Mouse (Mus musculus): ENCODE measurements around the gene Fkbp1a. TPM values are rescaled to one million over a fixed set of nuclear protein-coding genes. Genes with fewer than 3 reads are reported as not detected.

Gene Fkbp1a
- polyA plus RNA-seq, 1 experiment from 2014 or later, result 587 TPM

DNA sequence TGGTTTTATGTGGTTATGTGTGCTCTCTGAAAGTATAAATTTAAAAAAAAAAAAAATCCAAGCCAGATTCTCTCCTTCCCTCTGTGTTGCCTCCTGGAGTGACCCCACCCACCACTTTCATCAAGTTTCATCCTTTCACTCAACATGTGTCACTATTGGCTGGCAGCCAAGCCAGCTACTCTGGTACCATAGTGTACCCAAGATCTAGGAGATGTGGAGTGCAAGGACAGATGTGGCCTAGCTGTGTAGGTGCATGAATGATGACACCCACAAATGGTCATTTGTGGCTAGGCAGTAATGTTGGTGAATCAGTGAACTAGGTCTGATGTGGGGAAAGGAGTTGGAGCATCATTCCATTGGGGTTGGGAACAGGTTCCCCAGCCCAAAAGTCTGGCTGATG, 13.1 kb upstream of the Fkbp1a start:
- ATAC-seq (ENCODE audit: low FRiP score), result no peak
- H3K9ac ChIP-seq, result no peak overlapping the region
- H3K36me3 ChIP-seq, result peaks cover 12% of the 10 kb centered on the region
- no peaks in the 10 kb centered on the region for H3K9me3 ChIP-seq
- H3K4me2 ChIP-seq, result no peak overlapping the region
- H3K27me3 ChIP-seq, result no peaks in the 10 kb centered on the region
- H3K4me1 ChIP-seq (replicated peaks), result no peaks in the 10 kb centered on the region
- no peak overlapping the region for H3K27ac ChIP-seq
- H3K4me3 ChIP-seq, result no peak overlapping the region

DNA sequence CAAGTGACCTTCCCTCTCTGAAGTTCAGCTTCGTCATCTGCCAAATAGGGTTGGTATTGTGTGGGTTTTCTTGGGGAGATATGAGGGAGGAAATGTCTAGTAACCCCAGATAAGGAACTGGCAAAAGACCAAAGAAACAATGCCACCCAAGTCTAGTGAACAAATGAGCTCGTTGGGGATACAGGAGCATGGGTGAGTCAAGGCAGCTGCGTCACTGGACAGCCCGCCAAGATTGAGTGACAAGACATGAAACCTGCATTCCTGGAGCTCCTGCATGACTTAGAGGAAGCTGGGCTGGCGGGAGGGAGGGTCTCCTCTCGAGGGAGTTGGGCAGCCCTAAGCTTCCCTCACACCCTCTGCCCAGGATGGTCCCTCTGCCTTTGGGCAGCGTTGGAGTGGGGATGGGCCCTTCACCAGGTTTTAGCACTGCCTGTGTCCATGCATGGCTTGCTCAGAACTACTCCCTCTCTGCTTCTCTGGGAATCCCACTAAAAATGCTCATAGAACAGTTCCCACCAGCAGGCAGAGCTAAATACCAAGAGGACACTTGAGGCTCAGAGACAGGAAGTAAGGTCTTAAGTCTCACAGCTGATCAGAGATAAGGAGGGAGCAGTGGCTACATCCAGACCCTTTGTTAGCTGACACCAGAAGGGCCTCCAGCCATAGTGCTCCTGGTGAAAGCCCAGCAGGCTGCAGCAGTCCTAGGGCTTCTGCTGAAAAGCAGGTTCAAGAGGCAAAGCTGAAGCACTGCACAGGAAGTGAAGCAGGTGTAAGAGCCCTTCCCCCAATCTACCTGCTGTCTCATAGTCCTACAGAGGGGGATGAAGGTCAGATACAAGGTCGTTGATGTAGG, 11.7 kb upstream of the Fkbp1a start:
- H3K4me2 ChIP-seq, result no peak overlapping the region
- ATAC-seq (ENCODE audit: low FRiP score), result 0 out of 2 replicates have a peak, but pooled peaks have one; percentile 29
- no peaks in the 10 kb centered on the region for H3K27me3 ChIP-seq
- no peak overlapping the region for H3K4me3 ChIP-seq
- H3K9ac ChIP-seq, result no peak overlapping the region
- H3K27ac ChIP-seq, result no peak overlapping the region
- H3K9me3 ChIP-seq, result no peaks in the 10 kb centered on the region
- whole genome bisulfite sequencing, result 65% methylated on average over 8 of the region's 8 CpGs
- H3K4me1 ChIP-seq (replicated peaks), result no peaks in the 10 kb centered on the region
- H3K36me3 ChIP-seq, result peaks cover 12% of the 10 kb centered on the region

DNA sequence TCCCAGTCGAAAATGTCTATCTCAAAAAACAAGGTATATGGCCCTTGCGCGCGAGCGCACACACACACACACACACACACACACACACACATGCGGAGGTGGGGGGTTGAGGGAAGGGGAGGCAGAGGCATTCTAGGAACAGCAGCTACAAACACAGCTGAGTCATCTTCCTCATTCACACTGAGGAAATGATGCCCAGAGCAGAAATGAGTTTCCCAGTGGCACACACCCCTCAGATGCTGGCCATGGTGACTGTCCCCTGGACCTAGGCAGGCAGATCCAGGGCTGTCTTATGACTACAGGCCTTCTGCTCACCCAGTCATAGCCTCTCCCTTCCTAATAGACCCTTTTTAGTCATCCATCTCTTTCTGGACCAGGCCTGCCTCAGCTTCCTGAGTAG, 8.7 kb upstream of the Fkbp1a start:
- no peak overlapping the region for H3K4me2 ChIP-seq
- no peak overlapping the region for H3K9ac ChIP-seq
- no peak overlapping the region for H3K27ac ChIP-seq
- 89% methylated on average over 6 of the region's 6 CpGs for WGBS
- ATAC-seq (ENCODE audit: low FRiP score), result no peak
- no peaks in the 10 kb centered on the region for H3K9me3 ChIP-seq
- H3K4me1 ChIP-seq (replicated peaks), result 0 out of 2 replicates have a peak, but pooled peaks cover 5% of the 10 kb centered on the region
- H3K36me3 ChIP-seq, result no peaks in the 10 kb centered on the region
- no peaks in the 10 kb centered on the region for H3K27me3 ChIP-seq
- no peak overlapping the region for H3K4me3 ChIP-seq

DNA sequence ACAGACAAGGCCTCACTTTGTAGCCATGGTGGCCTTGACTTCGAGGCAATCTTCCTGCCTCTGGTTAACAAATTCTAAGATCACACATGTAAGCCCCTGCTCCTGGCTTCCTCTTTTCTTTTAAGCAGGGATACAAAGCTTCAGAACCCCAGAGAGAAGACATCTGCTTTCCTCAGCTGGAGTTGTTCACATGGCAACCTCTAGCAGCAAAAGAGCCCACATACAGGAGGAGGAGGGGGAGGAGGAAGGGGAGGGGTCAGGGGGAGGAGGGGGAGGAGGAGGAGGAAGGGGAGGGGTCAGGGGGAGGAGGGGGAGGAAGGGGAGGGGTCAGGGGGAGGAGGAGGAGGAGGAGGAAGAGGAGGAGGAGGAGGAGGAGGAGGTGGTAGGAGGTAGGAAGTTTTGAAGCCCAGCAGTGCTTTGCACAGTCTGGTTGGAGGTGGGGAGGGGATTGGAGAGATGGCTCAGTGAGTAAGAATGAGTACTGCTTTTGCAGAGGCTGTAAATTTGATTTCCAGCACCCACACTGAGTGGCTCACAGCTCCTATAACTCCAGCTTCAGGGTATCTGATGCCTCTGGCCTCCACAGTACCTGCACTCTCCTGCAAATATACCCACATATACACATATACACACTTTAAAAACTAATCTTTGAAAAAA, 6.2 kb upstream of the Fkbp1a start:
- no peaks in the 10 kb centered on the region for H3K36me3 ChIP-seq
- H3K27ac ChIP-seq, result peak overlapping the region; percentile 30; the same call in 1 of the 2 replicates
- no peak overlapping the region for H3K4me3 ChIP-seq
- 0 out of 2 replicates have a peak, but pooled peaks have one; percentile 14 for ATAC-seq (ENCODE audit: low FRiP score)
- H3K9me3 ChIP-seq, result no peaks in the 10 kb centered on the region
- H3K4me2 ChIP-seq, result no peak overlapping the region
- H3K9ac ChIP-seq, result no peak overlapping the region
- H3K4me1 ChIP-seq (replicated peaks), result 0 out of 2 replicates have a peak, but pooled peaks cover 5% of the 10 kb centered on the region
- WGBS, result 59% methylated on average over 1 of the region's 1 CpGs
- H3K27me3 ChIP-seq, result no peaks in the 10 kb centered on the region

DNA sequence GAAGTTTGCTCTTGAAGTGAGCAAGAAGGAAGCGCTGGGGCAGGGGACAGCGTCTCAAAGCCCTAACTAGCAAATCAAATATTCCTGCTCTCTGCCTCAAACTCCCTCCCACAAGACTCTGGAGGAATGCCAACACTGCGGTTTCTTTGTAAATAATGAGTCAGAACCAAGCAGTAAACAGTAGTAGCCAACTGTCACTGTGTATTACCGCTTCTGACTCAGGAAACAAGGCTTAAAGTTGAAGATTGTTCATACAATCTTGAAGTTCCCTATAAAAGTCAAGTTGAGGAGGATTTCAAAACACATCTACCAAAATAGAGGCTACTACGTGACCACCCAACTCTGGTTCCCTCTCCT, 5.7 kb upstream of the Fkbp1a start:
- ATAC-seq (ENCODE audit: low FRiP score), result no peak
- Histone ChIP-seq H3K4me1 (replicated peaks) (peaks cover 9% of the 10 kb centered on the region), H3K9ac (no peak overlapping the region), H3K4me3 (no peak overlapping the region), H3K27me3 (no peaks in the 10 kb centered on the region), H3K27ac (no peak overlapping the region), H3K36me3 (no peaks in the 10 kb centered on the region), H3K9me3 (no peaks in the 10 kb centered on the region), H3K4me2 (no peak overlapping the region)
- 78% methylated on average over 5 of the region's 5 CpGs for WGBS

DNA sequence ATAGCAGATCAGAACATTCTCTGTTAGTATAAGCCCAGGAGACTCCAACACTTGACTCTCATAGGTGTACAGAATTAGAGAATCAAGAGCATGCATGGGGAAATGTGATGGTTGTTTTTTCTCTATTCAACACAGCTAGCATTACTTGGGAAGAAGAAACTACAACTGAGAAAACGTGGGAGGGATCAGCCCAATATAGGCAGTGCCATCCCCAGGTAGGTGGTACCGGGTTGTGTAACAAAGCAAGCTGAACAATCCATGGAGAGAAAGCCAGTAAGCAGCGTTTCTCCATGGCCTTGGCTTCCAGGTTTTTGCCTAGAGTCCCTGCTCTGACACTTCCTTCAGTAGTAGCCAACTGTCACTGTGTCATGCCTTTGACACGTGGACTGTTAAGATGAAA, 3.6 kb upstream of the Fkbp1a start:
- no peak overlapping the region for H3K4me2 ChIP-seq
- 62% methylated on average over 4 of the region's 4 CpGs for WGBS
- no peak overlapping the region for H3K4me3 ChIP-seq
- no peaks in the 10 kb centered on the region for H3K36me3 ChIP-seq
- no peak overlapping the region for H3K9ac ChIP-seq
- H3K9me3 ChIP-seq, result no peaks in the 10 kb centered on the region
- H3K4me1 ChIP-seq (replicated peaks), result peaks cover 17% of the 10 kb centered on the region
- ATAC-seq (ENCODE audit: low FRiP score), result no peak
- H3K27ac ChIP-seq, result no peak overlapping the region
- no peaks in the 10 kb centered on the region for H3K27me3 ChIP-seq

DNA sequence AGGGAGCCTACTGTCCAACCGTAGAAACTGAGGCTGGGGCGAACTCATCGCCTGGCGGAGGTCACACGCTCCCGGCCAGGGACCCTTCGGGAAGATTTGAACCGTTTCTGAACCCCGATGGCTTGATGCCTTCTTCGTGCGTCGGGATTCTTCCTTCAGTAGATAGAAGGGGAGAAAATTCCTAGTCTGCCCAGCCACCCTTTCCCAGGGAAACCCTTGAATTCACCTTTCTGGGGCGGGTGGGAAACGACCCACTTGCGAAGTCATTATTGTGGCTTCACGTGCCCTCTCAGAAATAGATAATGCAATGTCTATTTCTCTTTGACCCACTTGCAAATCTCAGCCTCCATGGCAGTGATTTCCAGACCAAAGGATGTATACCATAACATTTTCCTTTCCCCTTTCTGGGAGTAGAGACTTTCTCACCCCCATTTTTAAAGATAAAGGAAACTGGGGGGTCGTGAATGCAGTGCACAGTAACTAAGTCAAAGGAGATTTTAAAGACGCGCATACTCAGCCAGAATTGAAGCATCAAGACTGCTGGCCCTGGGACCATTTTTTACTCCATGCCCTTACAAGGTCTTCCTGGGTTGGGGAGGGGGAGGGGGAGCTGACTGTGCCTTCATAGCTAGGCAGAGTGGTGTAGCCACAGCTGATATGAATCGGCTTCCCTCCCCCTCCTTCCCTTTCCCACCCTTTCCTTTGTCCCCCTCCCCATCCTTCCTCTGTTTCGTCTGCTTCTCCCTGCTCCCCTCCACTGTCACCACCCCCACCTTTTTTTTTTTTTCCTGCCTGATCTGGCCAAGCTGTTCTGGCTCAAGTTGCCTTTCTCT, 996 bp downstream of the Fkbp1a start:
- 0 out of 2 replicates have a peak, but pooled peaks have one; percentile 19 for ATAC-seq (ENCODE audit: low FRiP score)
- peak overlapping the region; percentile 97 for H3K4me3 ChIP-seq
- H3K9me3 ChIP-seq, result no peaks in the 10 kb centered on the region
- peak overlapping the region; percentile 98 for H3K9ac ChIP-seq
- 1% methylated on average over 21 of the region's 21 CpGs for WGBS
- peaks cover 38% of the 10 kb centered on the region for H3K36me3 ChIP-seq
- no peaks in the 10 kb centered on the region for H3K27me3 ChIP-seq
- peak overlapping the region; percentile 82 for H3K4me2 ChIP-seq
- H3K27ac ChIP-seq, result peak overlapping the region; percentile 93
- peaks cover 47% of the 10 kb centered on the region for H3K4me1 ChIP-seq (replicated peaks)

DNA sequence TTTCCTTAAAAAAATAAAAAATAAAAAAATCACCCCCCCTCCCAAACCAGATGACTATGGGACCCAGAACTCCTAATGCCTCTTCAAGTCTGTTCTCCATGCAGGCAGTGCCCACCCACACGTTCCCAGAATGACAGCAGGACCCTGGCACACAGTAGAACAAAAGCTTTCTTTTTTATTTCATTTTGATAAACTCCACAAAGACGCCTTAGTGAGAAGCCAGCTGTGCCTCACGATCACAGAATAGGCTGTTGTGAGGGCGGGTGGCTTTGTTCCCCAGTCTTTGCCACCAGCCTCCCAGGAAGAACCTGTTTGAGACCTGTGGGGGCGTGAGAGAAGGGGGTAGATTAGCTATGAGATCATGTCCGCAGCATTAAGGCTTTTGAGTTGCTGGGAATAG, 2.4 kb downstream of the Fkbp1a start:
- no peak overlapping the region for H3K27ac ChIP-seq
- ATAC-seq (ENCODE audit: low FRiP score), result no peak
- peak overlapping the region; percentile 98 for H3K9ac ChIP-seq
- peak overlapping the region; percentile 97; the same call in 1 of the 2 replicates for H3K4me3 ChIP-seq
- peak overlapping the region; percentile 82 for H3K4me2 ChIP-seq
- no peaks in the 10 kb centered on the region for H3K9me3 ChIP-seq
- no peaks in the 10 kb centered on the region for H3K27me3 ChIP-seq
- H3K36me3 ChIP-seq, result peaks cover 48% of the 10 kb centered on the region
- 50% methylated on average over 6 of the region's 6 CpGs for WGBS
- peaks cover 51% of the 10 kb centered on the region for H3K4me1 ChIP-seq (replicated peaks)

DNA sequence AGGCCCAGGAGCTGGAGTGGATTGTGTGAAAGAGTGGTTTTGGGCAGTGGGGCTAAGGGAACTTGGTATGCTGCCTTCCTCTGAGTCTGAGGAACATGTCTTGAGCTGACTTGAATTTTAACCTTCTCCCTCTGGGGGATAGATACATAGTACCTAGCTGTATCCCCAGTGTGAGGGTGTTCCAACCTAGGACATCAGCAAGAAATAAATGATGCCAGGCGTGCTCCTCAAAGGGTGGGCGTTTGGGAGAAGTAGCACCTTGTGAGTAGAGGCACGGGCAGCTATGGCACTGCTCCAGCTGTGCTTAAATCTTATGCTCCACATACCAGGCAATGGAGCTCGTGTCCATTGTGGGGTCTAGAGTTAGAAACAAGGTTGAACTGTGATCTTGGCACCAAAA, 4.3 kb downstream of the Fkbp1a start:
- Histone ChIP-seq H3K9ac (no peak overlapping the region), H3K9me3 (no peaks in the 10 kb centered on the region), H3K4me1 (replicated peaks) (peaks cover 48% of the 10 kb centered on the region), H3K4me3 (no peak overlapping the region), H3K27me3 (no peaks in the 10 kb centered on the region), H3K27ac (no peak overlapping the region), H3K4me2 (no peak overlapping the region), H3K36me3 (peaks cover 66% of the 10 kb centered on the region)
- ATAC-seq (ENCODE audit: low FRiP score), result no peak
- 94% methylated on average over 4 of the region's 4 CpGs for WGBS

DNA sequence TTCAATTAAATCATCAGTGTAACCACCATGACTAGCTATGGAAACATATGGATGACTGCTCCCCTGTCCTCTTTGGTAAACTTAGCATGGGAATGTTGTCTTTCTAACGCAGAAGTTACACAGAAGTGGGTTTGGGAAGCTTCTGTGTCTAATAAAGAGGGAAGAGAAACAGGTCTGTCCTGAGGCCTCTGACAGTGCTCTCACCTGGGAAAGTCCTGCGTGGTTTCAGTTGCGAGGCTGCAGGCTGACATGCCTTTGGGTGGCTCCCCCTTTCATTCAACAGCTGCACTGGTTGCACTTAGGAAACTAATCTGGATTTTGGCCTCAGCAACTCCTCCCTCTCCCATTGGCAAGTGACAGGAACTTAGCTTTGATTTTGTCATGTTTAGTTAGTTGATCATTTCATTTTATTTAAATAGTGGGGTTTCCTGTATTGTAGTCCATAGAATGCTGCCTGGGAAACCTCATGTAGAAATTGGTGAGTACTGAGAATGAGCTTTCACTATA, 7.4 kb downstream of the Fkbp1a start:
- H3K27me3 ChIP-seq, result no peaks in the 10 kb centered on the region
- no peak overlapping the region for H3K4me3 ChIP-seq
- H3K4me2 ChIP-seq, result no peak overlapping the region
- ATAC-seq (ENCODE audit: low FRiP score), result no peak
- H3K27ac ChIP-seq, result no peak overlapping the region
- H3K36me3 ChIP-seq, result peaks cover 89% of the 10 kb centered on the region
- 89% methylated on average over 3 of the region's 3 CpGs for WGBS
- H3K9me3 ChIP-seq, result no peaks in the 10 kb centered on the region
- no peak overlapping the region for H3K9ac ChIP-seq
- peaks cover 29% of the 10 kb centered on the region for H3K4me1 ChIP-seq (replicated peaks)

DNA sequence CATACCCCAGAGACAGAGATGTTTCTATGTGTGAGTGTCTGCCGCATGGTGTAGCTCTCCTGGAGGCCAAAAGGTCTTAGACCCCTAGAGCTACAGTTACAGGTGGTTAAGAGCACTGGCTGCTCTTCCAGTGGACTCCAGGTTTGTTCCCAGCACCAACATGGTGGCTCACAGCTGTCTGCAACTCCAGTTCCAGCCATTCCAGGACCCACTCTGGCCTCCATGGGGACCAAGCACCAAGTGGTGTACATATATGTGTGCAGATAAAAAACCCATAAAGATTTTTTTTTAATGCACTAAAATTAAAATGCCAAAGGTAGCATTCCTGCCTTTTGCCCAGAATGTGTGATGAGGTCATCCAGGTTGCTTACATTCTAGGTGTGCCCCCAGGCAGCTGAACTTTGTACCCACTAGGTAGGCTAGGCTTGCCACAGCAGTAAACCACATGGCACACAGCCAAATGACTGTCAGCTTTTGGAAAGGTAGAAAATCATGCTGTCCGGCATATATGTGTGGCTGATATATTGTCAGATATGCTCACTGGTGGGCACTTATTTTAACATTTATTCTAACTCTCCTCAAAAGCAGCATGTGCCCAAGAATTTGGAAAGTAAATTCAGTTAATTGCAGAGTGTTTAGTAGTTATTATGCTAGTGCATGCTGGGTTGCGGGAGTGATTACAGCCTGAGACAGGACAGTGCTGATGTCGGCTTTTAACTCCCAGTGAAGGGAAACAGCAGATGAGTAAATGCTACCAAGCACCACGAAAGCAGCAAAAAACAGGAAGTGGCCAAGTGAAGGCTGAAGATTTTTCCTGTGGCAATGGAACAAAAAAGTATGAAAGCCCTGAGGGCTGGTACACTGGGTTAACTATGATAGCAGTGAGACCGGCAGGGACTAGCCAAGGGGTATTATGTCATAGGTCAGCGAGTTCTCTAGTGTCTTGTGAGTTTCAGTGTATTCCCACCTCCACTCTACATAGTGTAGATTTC, 20.9 kb downstream of the Fkbp1a start:
- Histone ChIP-seq H3K27me3 (no peaks in the 10 kb centered on the region), H3K9me3 (no peaks in the 10 kb centered on the region), H3K4me2 (no peak overlapping the region), H3K9ac (no peak overlapping the region), H3K36me3 (peaks cover 63% of the 10 kb centered on the region), H3K4me3 (no peak overlapping the region), H3K4me1 (replicated peaks) (no peaks in the 10 kb centered on the region), H3K27ac (no peak overlapping the region)
- 91% methylated on average over 7 of the region's 7 CpGs for WGBS
- no peak for ATAC-seq (ENCODE audit: low FRiP score)
